In the genomic region with DNA sequence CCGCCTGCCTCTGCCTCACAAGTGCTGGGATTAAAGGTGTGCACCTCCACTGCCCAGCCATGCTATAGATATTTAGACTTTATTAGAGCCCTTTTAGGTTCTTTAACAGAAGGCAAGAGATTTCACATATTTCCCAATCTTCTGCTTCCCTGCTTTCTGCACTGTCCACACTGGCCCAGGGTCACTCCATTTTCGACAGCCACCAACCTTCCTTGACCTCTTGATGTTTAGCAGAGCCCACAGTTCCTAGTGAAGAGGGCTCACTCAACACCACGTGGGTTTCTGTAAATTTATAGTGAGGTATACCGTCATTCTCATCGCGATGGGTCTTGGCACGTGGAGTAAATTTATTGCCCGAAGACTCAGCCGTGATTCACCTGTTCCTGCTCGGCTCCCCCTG, we compare ENCODE assay signal across 12 mouse cellular contexts. TPM values are rescaled to one million over a fixed set of nuclear protein-coding genes. Genes with fewer than 3 reads are reported as not detected.
DNase-seq lines count a peak whose midpoint lies in the region; ATAC-seq and TF ChIP-seq lines count a peak whose summit lies in the region.
"Had no signal": no experiment of that assay in that cellular context is flagged by ENCODE, and none has a peak within 500 bp of the region (broad histone marks: within the 10 kb centered on the region; RNA-seq: fewer than 3 reads in every experiment).

No protein-coding gene starts in this region.

- no peaks in the 10 kb centered on the region for H3K36me3 ChIP-seq in kidney, postnatal 0 days (ENCODE audit: insufficient read depth, low read length)
- no peaks in the 10 kb centered on the region for H3K36me3 ChIP-seq in forebrain, embryonic 13.5 days (ENCODE audit: poor library complexity, severe bottlenecking)
- H3K36me3 ChIP-seq in intestine, embryonic 16.5 days (ENCODE audit: control insufficient read depth, insufficient read depth, low read length), result no peaks in the 10 kb centered on the region
- H3K36me3 ChIP-seq in neural tube, embryonic 15.5 days, result no peaks in the 10 kb centered on the region
- H3K36me3 ChIP-seq: G1E; liver, embryonic 15.5 days had no signal

- ATAC-seq in kidney, postnatal 0 days (replicated peaks; ENCODE audit: low FRiP score, low read depth), result no peak
- no peak for ATAC-seq in forebrain, embryonic 13.5 days
- ATAC-seq in intestine, embryonic 16.5 days, result no peak
- 0 out of 2 replicates have a peak, but pooled peaks have one; percentile 10 for ATAC-seq in neural tube, embryonic 15.5 days (ENCODE audit: low FRiP score)
- ATAC-seq in granulocyte monocyte progenitor cell, adult 5-6 weeks (replicated peaks; ENCODE audit: poor library complexity, severe bottlenecking), result no peak

- H3K4me1 ChIP-seq in kidney, postnatal 0 days (replicated peaks; ENCODE audit: insufficient read depth, low read length), result 0 out of 2 replicates have a peak, but pooled peaks cover 6% of the 10 kb centered on the region
- peaks cover 9% of the 10 kb centered on the region; the same call in 1 of the 2 replicates for H3K4me1 ChIP-seq in forebrain, embryonic 13.5 days
- peaks cover 29% of the 10 kb centered on the region for H3K4me1 ChIP-seq in intestine, embryonic 16.5 days (ENCODE audit: control insufficient read depth, insufficient read depth, low read length)
- peaks cover 24% of the 10 kb centered on the region for H3K4me1 ChIP-seq in neural tube, embryonic 15.5 days

- H3K4me3 ChIP-seq in kidney, postnatal 0 days (replicated peaks; ENCODE audit: low read depth, low read length), result no peak overlapping the region
- no peak overlapping the region for H3K4me3 ChIP-seq in forebrain, embryonic 13.5 days
- H3K4me3 ChIP-seq in intestine, embryonic 16.5 days (ENCODE audit: low read length), result no peak overlapping the region
- H3K4me3 ChIP-seq in neural tube, embryonic 15.5 days (replicated peaks), result no peak overlapping the region; the same call in 1 of the 2 replicates
- H3K4me3 ChIP-seq: layer of hippocampus, adult 2 months; liver, embryonic 15.5 days had no signal

- H3K27me3 ChIP-seq in kidney, postnatal 0 days (ENCODE audit: insufficient read depth, low read length), result 0 out of 2 replicates have a peak, but pooled peaks cover 3% of the 10 kb centered on the region
- peaks cover 44% of the 10 kb centered on the region for H3K27me3 ChIP-seq in forebrain, embryonic 13.5 days
- H3K27me3 ChIP-seq in intestine, embryonic 16.5 days (replicated peaks; ENCODE audit: control insufficient read depth, insufficient read depth, low read length), result no peaks in the 10 kb centered on the region; the same call in 1 of the 2 replicates
- H3K27me3 ChIP-seq in neural tube, embryonic 15.5 days (replicated peaks), result peaks cover 25% of the 10 kb centered on the region

- TF ChIP-seq CTCF in kidney, postnatal 0 days (IDR thresholded peaks at IDR 0.05; ENCODE audit: low read depth), result no peak

- H3K27ac ChIP-seq in kidney, postnatal 0 days, result no peak overlapping the region
- no peak overlapping the region for H3K27ac ChIP-seq in forebrain, embryonic 13.5 days
- H3K27ac ChIP-seq in intestine, embryonic 16.5 days (ENCODE audit: low read length), result no peak overlapping the region
- no peak overlapping the region for H3K27ac ChIP-seq in neural tube, embryonic 15.5 days (replicated peaks)
- H3K27ac ChIP-seq: layer of hippocampus, adult 2 months; liver, embryonic 15.5 days had no signal

- no peak for DNase-seq in kidney, postnatal 0 days (ENCODE audit: low spot score)
- no peak for DNase-seq in kidney, adult 11 months
- DNase-seq in layer of hippocampus, adult 8-10 months (ENCODE audit: low spot score in 2 of 2), result no peak
- DNase-seq: cerebellum, adult 8-10 months; heart, adult 18-20 months had no signal

- 29% methylated on average over 10 of the region's 10 CpGs for WGBS in kidney, postnatal 0 days
- 61% methylated on average over 9 of the region's 10 CpGs for WGBS in forebrain, embryonic 13.5 days
- 23% methylated on average over 10 of the region's 10 CpGs for WGBS in intestine, embryonic 16.5 days
- 39% methylated on average over 10 of the region's 10 CpGs for WGBS in neural tube, embryonic 15.5 days

- peak overlapping the region; percentile 38; the same call in 1 of the 2 replicates for H3K4me2 ChIP-seq in kidney, postnatal 0 days (ENCODE audit: low read length)
- peak overlapping the region; percentile 46 for H3K4me2 ChIP-seq in forebrain, embryonic 13.5 days
- peak overlapping the region; percentile 58 for H3K4me2 ChIP-seq in intestine, embryonic 16.5 days (ENCODE audit: low read depth, low read length)
- peak overlapping the region; percentile 53 for H3K4me2 ChIP-seq in neural tube, embryonic 15.5 days
- H3K4me2 ChIP-seq: liver, embryonic 15.5 days had no signal

- no peaks in the 10 kb centered on the region for H3K9me3 ChIP-seq in kidney, postnatal 0 days (replicated peaks; ENCODE audit: low read length)
- H3K9me3 ChIP-seq in forebrain, embryonic 13.5 days (replicated peaks), result no peaks in the 10 kb centered on the region
- H3K9me3 ChIP-seq in intestine, embryonic 16.5 days (ENCODE audit: control insufficient read depth, low read length), result no peaks in the 10 kb centered on the region
- no peaks in the 10 kb centered on the region for H3K9me3 ChIP-seq in neural tube, embryonic 15.5 days (replicated peaks)
- H3K9me3 ChIP-seq: liver, embryonic 15.5 days had no signal

- no peak overlapping the region for H3K9ac ChIP-seq in kidney, postnatal 0 days (ENCODE audit: low read depth, low read length)
- no peak overlapping the region for H3K9ac ChIP-seq in forebrain, embryonic 13.5 days
- H3K9ac ChIP-seq in intestine, embryonic 16.5 days (ENCODE audit: low read depth, low read length), result no peak overlapping the region
- H3K9ac ChIP-seq in neural tube, embryonic 15.5 days (replicated peaks), result no peak overlapping the region
- H3K9ac ChIP-seq: liver, embryonic 15.5 days had no signal

RNA-seq across cellular contexts. Expression of gene Rhou, which starts 23.7 kb away (rescaled TPM):
- 4.3 and 4.9 TPM in 2 replicates for polyA plus RNA-seq in kidney, postnatal 0 days (2015; fragmentation: Nextera tagmentation; extraction: Ambion mirVana)
- 8.3 and 8.9 TPM in 2 replicates for polyA plus RNA-seq in forebrain, embryonic 13.5 days (2015; fragmentation: Nextera tagmentation; extraction: Ambion mirVana)
- polyA plus RNA-seq in intestine, embryonic 16.5 days (2015; fragmentation: Nextera tagmentation; extraction: Ambion mirVana), result 5.3 and 5.5 TPM in 2 replicates
- polyA plus RNA-seq in neural tube, embryonic 15.5 days (2015; fragmentation: Nextera tagmentation; extraction: Ambion mirVana), result 12.4 and 12.7 TPM in 2 replicates
- 3.8 and 6.0 TPM in 2 replicates for total RNA-seq in granulocyte monocyte progenitor cell, adult 5-6 weeks (2014; fragmentation: Nextera tagmentation)
- 4.8 and 5.3 TPM in 2 replicates for total RNA-seq in granulocyte monocyte progenitor cell, adult 5-6 weeks (2017)
- 10 to 100 TPM; 37.6 to 57.0 (median 45.8) TPM for total RNA-seq in layer of hippocampus, adult 8-10 months (2022)
- polyA plus RNA-seq: G1E had no signal
